Mouse (Mus musculus): ENCODE data around the gene Ppt1.

Ppt1 gene

GRCm38 (mm10) chr4:122870741-122871140 lies 34.7 kb downstream of the Ppt1 start:
- DNase-seq: no peak

GRCm38 (mm10) chr4:122871269-122871668 lies 35.2 kb downstream of the Ppt1 start:
- DNase-seq: no peak

- DNase-seq: no peak
These were observed 35.9 kb downstream of the Ppt1 start for GRCm38 (mm10) chr4:122871989-122872388.

GRCm38 (mm10) chr4:122873003-122873402 lies 37.0 kb downstream of the Ppt1 start:
- no peak for DNase-seq

GRCm38 (mm10) chr4:122873512-122873911 lies 37.5 kb downstream of the Ppt1 start:
- DNase-seq: no peak

DNA sequence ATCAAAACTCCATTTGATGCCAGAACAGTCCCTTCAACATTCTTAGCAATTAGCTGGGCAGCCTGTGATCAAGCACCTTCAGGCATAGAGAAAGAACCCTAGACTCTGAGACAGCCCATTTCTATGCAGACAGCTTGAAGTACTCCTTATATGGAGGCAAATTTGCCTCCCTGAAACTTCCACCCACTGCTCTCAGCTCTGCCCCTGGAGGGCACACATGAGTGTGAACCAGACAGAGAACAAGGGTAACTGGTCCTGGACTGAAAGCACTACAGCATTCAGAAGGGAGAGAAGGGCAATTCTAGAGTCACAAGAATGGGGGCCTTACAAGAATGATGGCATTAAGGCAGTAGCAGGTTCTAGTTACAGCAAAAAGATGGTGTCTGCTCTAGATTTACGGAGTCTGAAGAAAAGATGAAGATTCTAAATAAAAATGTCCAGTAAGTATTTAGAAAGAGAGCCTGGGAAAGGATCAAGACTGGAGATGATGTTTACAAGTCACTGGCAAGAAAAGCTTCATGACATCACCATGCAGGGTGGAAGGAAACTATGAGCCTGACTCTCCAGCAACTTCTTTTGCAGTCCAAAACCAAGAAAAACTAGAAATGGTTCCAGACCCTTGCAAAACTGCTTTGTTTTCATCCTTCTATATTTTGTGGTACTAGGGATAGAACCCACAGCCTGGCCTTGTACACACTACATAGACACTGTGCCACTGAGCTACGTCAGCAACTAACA lies 42.5 kb downstream of the Ppt1 start:
- peak in 1 of 2 experiments; percentile 39 for DNase-seq

DNA sequence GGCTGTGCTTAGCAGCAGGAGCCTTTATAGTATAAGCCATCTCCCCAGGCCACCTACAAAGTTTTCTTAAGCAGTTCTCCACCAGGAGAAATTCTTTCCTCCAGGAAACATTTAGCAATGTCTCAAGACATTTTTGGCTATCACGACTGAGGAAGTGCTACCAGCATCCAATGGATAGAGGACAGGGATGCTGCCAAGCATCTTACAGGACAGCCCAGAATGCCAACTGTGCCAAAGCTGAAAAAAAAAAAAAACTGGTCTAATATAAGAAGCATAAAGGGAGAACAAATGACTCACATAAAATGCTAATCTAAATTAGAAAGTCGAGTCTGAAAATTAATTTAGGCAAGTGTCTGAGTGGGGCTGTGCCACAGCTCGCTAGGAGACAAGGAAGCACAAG lies 46.5 kb downstream of the Ppt1 start:
- DNase-seq: no peak

DNA sequence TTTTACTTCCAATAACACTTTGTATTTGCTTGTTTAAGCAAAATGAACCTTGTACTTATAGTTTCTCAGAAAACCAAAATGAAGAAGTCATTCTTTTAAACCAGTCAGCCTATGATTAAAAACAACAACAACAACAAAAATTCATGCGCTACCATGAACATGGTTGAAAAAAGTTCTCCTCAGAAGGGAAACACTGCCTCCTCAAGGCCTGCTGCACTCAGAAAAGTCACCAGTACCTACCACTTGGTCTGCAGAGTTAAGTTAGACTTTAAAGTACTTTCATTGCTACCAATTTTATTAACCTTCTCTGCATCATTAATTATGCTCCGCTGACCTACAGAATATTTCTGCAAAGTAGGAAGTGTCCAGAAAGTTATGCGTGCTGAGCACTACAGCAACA lies 47.3 kb downstream of the Ppt1 start:
- no peak for DNase-seq

DNA sequence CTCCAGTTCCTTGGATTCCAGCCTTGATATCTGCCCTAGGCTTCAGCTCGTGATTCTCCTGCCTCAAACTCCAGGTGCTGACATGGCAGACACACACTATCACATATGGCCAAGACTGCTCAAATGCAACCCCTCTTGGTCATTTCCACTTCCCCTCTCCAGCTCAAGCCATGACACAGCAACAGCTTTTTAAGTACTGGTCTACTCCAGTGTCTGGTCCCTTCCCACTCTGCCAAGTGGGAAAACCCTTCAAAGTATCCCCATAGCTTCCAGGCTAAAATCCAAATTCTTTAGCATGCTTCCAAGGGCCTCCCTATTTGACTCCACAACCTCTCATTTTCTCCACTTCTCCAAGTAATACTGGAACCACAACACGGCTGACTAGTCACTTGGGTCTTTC lies 48.0 kb downstream of the Ppt1 start:
- DNase-seq: no peak

DNA sequence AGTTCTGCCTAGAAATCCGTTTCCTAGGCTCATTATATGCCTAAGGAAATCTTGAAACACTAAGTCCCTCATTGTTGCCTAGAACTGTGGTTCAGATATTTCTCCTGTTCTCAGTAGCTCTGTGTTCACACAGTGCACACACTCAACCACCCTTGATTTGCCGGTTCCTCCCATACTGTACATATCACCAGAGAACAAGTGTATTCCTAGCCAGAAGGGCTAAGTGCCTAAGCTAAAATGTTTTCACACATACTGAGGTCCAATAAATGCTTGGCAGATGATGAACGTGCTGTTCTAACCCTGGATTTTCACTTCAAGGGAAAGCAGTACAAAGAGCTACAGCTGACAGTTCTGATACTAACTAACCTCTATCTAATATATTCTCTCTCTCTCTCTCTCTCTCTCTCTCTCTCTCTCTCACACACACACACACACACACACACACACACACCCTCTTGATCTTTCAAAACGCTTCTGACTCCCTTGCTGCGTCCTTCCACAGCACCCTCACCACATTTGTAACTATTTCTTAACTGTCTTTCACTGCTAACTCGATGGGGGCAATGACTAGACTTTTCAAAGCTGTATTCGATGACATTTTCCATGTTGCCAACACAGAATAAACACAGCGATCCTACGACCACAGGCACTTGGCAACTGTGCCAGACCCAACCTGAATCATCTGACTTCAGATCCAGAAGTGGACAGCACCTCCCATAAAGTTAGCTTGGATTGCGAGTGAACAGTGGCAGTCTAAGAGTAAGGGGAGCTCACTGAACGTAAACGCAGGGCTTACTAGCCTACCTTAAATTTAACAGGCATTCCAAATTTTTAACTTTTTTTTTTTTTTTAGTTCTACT lies 48.7 kb downstream of the Ppt1 start:
- DNase-seq: peak; percentile 47 to 62

DNA sequence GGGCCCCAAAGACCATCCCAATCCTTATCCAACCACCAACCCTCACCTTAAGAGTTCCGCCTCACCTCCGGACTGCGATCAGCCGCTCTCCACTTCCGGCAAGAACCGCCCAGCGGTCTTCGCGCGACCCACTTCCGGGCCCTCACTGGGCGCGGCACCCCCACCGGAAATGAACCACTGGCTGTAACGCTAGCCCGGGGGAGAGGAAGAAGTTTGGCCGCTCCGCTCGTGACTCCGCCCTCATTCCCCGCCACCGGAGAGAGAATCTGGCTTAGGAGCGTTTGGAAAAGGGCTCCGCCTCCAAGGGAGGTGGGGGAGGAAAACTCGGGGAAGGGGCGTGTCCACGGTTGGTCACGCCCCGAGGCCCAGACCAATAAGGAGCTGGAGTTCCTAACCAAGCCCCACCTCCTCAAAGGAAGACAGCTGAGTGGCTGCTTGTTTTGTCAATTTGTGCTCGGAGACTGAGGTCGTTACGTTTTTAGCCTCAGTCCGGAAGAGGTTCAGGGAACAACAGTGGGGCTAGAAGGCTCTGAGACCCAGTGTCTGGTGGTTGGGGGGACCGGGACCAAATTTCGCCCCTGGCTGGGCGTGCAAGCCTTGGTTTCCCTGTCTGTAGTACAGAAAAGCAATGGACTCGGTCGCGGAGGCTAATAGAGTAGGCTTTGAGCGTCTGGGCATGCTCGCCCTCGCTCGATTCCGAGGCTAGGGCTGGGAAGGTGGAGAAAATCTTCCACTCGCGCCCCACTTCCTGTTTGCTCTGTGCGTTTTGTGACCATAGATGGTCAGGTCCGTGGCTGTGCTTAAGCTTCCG lies 49.9 kb downstream of the Ppt1 start, which contains the start of gene Cap1:
TSS of gene Cap1 (minus strand) at position 289 of the 811 bp plus-strand sequence.
- DNase-seq: peak; percentile 99

DNA sequence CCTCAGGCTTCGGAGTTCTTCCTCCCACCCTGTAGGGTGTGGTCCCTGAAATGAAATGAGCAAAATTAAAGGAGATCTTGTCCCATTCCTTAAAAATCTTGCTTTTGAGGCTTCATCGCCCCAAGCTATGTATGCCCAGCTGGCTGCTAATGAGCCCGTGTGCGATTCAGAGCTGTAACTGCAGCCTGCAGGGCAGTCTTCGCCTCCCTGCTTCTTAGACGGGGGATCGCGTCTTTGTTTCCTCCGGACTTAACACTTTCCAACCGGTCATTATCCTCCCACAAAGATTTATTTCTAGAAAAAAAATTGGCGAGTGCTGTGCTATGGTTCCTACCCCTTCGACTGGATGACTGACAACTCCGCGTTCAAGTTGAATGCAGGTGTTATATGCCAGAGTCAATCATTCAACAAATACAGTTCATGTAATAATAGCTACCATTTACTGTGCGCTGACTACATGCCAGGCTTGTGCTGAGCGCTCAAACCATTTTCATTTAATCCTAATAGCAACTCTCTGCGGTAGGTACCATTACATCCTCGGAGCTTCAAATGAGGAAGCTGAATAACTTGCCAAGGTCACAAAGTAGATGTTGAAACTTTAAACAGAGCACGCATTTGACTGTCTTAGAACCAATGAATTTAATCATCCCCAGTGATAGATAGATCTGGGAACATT lies 50.7 kb downstream of the Ppt1 start:
- no peak for DNase-seq

DNA sequence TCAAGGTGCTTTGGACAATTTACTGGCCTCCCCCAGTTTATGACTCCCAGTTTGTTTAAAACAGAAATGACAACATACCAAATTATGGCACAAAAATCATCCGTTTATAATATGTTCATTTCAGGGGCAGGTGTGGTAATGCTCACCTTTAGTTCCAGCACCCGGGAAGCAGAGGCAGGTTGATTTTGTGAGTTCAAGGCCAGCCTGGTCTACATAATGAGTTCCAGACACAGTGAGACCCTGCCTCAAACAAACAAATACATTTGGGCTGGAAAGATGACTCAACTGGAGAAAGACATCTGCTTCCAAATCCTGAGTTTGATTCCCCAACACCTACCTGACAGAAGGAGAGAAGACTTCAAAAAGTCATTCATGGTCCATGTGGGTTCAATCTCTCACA lies 51.3 kb downstream of the Ppt1 start:
- no peak for DNase-seq

- DNase-seq: no peak
These were observed 54.9 kb downstream of the Ppt1 start for GRCm38 (mm10) chr4:122890881-122891481.

GRCm38 (mm10) chr4:122891597-122891996 lies 55.6 kb downstream of the Ppt1 start:
- DNase-seq: no peak

- DNase-seq: peak in 1 of 2 experiments; percentile 19
These were observed 56.1 kb downstream of the Ppt1 start for GRCm38 (mm10) chr4:122892157-122892556.

DNA sequence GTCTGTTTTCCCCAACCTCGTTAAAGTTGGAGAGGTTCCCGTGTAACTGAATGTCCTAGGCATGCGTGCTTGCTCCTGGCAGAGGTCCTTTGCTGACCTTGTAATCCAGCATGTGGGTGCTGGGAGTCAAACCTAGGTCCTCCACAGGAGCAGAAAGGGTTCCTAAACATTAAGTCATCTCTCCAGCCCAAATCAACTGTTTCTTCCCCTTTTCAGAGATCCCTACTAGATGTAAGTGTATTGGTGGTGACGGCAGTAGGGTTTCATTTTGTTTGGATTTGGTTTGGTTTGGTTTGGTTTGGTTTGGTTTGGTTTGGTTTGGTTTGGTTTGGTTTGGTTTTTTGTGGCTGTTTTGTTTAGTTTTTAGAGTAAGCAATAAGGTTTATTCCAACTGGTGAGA lies 61.7 kb downstream of the Ppt1 start:
- no peak for DNase-seq

GRCm38 (mm10) chr4:122898313-122898712 lies 62.3 kb downstream of the Ppt1 start:
- peak; percentile 62 to 63 for DNase-seq

DNA sequence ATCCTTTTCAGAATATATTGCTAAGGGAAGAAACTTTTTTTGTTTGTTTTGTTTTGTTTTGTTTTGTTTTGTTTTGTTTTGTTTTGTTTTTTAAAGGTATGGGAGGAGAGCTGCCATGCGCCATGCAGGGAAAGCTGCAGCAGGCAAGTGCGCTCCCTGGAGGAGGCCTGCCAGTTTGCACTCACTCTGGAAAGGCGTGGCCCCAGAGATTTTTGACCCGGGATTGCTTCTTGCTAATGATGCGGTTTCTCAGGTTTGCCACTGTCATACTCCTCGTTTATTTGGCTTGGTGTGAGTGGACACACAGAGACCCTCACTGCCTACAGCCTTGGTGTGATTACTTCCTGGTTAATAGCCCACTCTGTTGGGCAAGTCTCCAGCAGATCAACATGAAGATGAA lies 66.1 kb downstream of the Ppt1 start:
- no peak for DNase-seq

DNA sequence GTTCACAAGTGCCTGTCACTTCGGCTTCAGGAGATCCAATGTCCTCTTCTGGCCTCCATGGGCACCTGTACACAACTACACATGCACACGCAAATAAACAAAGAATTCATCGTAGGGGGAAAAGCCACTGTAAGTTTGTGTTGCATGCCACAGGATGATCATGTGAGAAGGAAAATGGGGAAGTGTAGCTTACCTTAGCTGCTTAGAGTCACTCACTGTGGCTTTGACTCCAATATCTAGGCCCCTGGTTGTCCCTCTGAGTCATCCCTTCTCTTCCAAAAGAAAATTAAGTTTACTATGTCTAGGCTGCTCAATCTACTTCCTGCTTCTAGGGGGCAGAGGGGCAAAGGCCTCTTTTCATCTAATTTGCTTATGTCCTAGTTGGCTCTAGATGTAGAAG lies 67.7 kb downstream of the Ppt1 start:
- DNase-seq: no peak

DNA sequence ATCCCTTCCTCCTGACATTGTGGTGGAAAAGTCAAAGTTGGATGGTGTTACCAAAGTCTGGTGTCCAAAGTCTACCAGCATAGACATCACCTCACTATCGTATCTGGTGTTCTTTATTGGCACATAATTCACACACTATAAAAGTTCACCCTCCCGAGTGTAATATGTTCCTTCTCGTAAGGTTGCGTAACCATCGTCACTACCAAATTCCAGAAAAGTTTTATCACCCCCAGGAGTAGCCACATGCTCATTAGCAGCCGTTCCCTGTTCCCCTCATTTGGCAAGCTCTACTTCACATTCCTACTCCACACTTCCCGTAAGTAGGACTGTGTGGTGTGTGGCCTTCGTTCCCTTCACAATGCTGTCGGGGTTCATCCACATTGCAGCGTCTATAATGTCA lies 69.3 kb downstream of the Ppt1 start:
- DNase-seq: no peak

Data from lung, adult 18-20 months (tissue).